Mouse (Mus musculus): ENCODE measurements around the gene Sgsh.
A peak's percentile ranks its signal among the peaks of the same experiment; 100 is the strongest.

Gene Sgsh

GRCm38 (mm10) chr11:119306762-119307657 is 48.3 kb downstream of the Sgsh start:
- no peak for DNase-seq

GRCm38 (mm10) chr11:119304904-119305712 is 50.2 kb downstream of the Sgsh start:
- DNase-seq, result peak; percentile 71 to 81

GRCm38 (mm10) chr11:119300986-119301385 is 54.4 kb downstream of the Sgsh start:
- DNase-seq, result no peak

- DNase-seq, result no peak
Observed at GRCm38 (mm10) chr11:119300246-119300935, 54.9 kb downstream of the Sgsh start.

GRCm38 (mm10) chr11:119299391-119300245 is 55.7 kb downstream of the Sgsh start, which contains the start of gene Eif4a3:
Gene Eif4a3 (minus strand): TSS chr11:119300089.
- peak; percentile 98 to 99 for DNase-seq

GRCm38 (mm10) chr11:119298917-119299316 is 56.4 kb downstream of the Sgsh start:
- DNase-seq, result no peak

GRCm38 (mm10) chr11:119297996-119298395 is 57.3 kb downstream of the Sgsh start:
- DNase-seq, result no peak
